Mouse (Mus musculus): ENCODE data around the gene Usp45. TPM values are rescaled to one million over a fixed set of nuclear protein-coding genes. Genes with fewer than 3 reads are reported as not detected.

Usp45 gene
- polyA plus RNA-seq (2014; fragmentation: Illumina TruSeq; extraction: RNeasy Lipid Tissue Mini Kit (QIAGEN cat#74804)), result 42.2 TPM

GRCm38 (mm10) chr4:21766863-21767304 is at the start of gene Usp45, which contains the start of gene Tstd3:
Usp45 (plus strand) TSS chr4:21767156.
Tstd3 (minus strand) TSS chr4:21767212.

GRCm38 (mm10) chr4:21727615-21728165 is 39.3 kb upstream of the Usp45 start, which contains the start of gene Ccnc:
Ccnc (plus strand) TSS chr4:21727701.

GRCm38 (mm10) chr4:21847481-21848286 is 80.7 kb downstream of the Usp45 start, which contains the start of gene Pnisr:
Pnisr (plus strand) TSS chr4:21847583.

GRCm38 (mm10) chr4:21879565-21880220 is 112.7 kb downstream of the Usp45 start, which contains the start of gene Coq3:
Coq3 (plus strand) TSS chr4:21879673.

Other genes starting within 250 kb of the Usp45 start
- not detected for gene Prdm13, start 81.2 kb upstream of the Usp45 start, polyA plus RNA-seq (2014; fragmentation: Illumina TruSeq; extraction: RNeasy Lipid Tissue Mini Kit (QIAGEN cat#74804))
- gene Ccnc, start 39.5 kb upstream of the Usp45 start, polyA plus RNA-seq (2014; fragmentation: Illumina TruSeq; extraction: RNeasy Lipid Tissue Mini Kit (QIAGEN cat#74804)), result 86.7 TPM
- 18.9 TPM for gene Tstd3, start 56 bp downstream of the Usp45 start, polyA plus RNA-seq (2014; fragmentation: Illumina TruSeq; extraction: RNeasy Lipid Tissue Mini Kit (QIAGEN cat#74804))
- gene Pnisr, start 80.4 kb downstream of the Usp45 start, polyA plus RNA-seq (2014; fragmentation: Illumina TruSeq; extraction: RNeasy Lipid Tissue Mini Kit (QIAGEN cat#74804)), result 92.6 TPM
- 17.0 TPM for gene Coq3, start 112.5 kb downstream of the Usp45 start, polyA plus RNA-seq (2014; fragmentation: Illumina TruSeq; extraction: RNeasy Lipid Tissue Mini Kit (QIAGEN cat#74804))
- gene Faxc, start 164.2 kb downstream of the Usp45 start, polyA plus RNA-seq (2014; fragmentation: Illumina TruSeq; extraction: RNeasy Lipid Tissue Mini Kit (QIAGEN cat#74804)), result 10.1 TPM